Mouse (Mus musculus) left cerebral cortex, adult 11 months (tissue): Measurements from ENCODE around the gene Vav1.

Experiments
- DNase-seq: peaks from one replicate; pipeline ENCODE4 v3.0.0; 2022; ENCODE audit warnings: low spot score

Vav1 gene

DNA sequence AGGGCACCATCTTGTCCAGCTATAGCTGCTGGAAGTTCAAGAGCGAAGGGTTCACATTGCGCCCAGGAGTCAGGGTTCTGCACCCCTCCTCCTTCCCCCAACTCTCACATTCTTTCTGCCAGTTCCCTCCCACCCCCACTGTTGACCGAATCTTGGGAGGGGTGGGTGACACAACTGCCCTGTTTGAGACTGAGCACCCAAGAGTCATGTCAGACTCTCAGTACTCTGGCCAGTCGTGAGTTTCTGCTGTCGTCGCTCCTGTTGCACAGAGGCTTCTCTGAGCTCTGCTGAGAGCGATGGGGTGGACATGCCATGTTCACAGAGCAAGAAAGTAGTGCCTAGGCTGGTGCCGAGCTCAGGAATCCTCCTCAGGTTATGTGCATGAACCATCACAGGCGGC lies 60.4 kb downstream of the Vav1 start:
- DNase-seq = no peak

DNA sequence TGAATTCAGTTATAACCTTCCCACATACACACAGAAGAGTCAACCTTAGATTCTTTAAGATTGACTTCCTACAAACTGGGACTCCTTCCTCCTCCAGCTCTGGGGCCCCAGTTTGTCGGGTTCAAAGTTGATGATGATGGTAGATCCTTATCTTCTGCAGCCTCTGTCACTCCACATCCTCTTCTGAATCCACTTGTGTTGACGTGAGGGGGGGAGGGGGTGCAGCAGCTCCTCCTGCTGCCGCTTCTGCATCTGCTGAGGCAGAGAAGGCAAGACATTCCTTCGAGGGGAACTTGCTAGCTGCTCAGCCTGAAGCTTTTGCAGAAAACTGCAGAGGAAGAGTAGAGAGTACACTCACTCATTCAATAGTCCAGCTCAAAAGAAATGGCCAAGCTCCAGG lies 62.7 kb downstream of the Vav1 start:
- no peak for DNase-seq

DNA sequence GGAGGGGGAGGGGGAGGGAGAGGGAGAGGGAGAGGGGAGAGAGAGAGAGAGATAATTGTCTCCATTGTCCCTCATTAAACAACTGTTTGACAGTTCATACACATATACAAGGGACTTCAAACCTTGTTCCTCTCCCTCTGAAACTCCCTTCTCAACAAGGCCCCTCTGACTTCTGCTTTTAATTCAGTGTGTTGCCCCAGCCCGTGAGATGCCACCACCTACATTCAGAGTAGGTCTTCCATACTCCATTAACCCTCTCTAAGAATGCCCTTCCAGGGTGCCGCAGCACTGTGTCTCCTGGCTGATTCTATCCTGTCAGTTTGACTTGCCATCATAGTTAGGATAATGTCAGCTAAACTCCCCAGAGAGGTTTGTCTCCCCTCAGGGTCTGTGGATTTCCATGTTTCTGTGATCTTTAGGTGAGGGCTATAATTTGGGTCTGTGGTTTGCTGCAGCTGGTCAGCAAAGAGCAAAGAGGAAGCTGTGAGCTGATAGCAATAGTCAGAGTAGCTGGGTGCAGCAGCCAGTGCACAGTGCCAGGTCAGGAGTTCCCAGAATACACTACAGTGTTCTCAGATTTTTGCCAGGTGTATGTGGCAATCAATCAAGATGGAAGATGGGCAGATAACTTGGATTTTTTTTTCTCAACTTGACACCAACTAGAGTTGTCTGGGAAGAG lies 65.3 kb downstream of the Vav1 start:
- no peak for DNase-seq

DNA sequence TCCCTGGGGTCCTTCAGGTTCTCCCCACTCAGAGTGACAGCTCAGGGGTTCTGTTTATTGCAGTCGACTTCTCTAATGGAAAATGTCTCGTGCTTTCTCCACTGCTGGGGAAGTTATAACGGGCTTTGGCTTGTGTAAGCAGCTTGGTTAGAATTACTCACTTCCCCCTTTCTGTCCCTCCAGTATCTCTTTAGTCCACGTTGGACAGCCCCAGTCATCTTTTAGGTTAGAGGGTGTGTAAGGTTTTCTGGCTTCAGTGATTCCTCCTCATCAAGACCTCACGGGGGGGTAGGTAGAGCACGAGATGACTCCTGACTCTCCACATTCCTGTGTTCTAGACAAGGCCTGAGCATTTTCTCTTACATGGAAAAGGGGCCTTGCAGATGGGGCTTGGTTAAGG lies 68.1 kb downstream of the Vav1 start:
- DNase-seq = no peak

DNA sequence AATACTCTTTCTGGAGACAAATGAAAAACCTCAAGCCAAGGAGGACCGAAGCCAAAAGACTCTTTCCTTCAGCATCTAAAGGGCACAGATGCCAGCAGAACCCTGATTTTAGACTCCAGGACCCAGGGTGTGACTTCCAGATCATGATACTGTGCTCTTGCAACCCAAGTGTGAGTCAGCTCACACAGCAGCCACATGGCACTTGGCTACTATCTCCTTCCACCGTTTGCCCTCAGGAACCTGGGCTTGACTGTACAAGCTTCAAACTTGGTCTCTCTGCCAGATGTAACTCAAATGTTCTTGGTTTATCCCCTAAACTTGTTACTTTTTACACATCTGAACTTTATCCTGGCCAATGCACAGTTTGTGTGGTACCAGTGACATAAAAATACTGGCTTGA lies 68.9 kb downstream of the Vav1 start:
- no peak for DNase-seq

DNA sequence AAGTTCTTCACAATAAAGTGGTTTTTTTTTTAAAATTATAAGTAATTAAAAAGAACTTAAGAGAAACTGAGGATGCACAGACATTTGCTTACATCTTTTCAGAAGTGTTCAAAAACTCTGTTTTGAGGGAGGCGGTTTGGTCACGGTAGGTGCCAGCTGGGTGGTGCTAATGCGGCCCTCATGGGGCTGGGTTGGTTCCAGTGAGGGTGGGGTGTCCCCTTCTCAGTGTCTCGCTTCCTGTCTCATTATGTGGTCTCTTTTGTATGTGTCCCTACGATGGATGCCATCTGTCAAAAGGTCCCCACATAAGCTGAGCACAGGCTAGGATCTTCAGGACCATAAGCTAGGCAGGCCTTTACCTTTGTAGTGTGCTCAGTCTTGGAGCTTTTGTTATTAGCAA lies 70.2 kb downstream of the Vav1 start:
- DNase-seq = no peak

DNA sequence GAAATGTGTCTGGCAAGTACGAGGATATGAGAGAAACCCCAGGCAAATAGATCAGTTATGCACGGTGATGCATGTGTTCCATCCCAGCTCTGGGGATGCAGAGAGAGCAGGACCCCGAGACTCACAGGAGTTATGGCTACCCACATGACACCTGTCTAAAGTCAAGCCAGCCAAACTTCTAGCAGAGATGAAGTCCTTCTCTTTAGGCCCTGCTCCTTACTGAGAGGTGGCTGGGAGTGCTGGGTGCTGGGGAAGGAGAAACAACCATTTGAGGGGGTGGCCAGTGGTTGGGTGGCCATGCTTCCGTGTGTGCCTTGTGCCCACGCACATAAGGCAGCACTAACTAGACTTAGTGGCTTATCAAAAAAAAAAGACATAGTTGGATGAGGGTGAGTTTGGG lies 71.3 kb downstream of the Vav1 start:
- DNase-seq = no peak

DNA sequence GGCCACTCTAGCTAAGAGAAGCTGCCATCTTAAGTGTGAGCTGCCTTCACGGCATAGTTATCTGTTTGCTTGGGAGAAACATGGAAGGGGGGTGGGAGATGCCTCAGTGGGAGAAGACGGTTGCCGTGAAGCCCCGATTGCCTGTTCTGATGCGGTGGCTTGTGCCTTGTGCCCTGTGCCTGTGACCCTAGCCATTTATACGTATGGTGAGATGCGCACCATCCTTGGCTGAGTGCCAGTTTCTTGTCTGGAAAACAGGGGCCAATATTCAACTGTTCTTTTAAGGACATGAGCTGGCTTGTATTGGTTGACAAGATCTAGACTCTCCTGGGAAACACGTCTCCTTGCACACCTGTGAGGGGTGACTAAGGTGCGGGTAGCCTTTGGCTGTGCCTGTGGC lies 72.2 kb downstream of the Vav1 start:
- no peak for DNase-seq

DNA sequence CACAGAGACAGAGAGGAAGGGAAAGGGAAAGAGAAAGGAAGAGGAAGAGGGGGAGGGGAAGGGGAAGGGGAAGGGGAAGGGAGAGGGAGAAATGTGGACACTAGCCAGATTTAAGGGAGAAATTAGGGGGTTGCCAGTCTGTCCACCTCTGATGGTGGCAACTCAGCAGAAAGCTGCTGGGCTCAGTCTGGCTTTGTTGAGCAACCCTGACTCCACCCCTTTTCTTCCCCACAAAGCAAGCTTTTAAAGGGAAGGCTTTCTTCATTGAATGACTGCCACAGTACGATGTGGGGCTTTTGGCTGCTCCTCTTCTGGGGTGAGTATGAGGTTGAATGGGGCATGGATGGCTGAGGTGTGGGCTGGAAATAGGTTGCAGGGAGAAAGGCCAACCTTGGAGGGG lies 79.5 kb downstream of the Vav1 start, which contains the start of gene Adgre1:
Gene Adgre1 (plus strand): TSS at position 251 of the 400 bp plus-strand sequence.
- DNase-seq = no peak

DNA sequence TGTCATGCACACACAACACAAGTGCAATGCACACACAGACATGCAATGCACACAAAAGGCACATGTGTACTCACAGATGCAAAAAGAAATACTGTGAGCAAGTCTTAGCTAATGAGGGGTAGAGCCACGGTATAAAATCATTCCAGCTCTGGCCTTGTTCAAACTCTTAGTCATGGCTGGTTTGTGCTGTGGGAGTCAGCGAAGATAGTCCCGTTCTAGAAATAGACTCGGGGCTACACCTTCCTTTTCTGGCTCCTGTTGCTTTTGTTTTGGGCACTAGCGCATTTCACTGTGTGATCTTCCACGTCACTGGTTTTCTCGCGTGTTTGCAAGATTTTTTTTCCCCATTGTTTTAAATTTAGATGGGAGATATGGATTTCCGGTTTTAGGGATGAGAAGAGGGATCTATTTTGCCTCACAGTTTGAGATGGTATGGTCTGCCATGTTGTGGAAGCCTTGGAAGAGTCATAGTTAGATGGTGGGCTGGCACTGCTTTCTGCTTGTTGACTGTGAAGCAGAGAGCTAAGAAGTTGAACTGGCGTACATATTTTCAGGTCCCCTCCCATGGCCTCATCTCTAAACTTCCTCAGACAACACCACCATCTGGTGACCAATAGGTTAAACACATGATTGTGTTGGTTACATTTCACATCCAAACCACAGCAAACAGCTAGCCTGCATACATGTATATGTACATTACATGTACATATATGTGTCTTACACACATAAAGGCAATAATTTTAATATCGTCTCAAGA lies 80.8 kb downstream of the Vav1 start:
- DNase-seq = no peak
